In genomic region chr16:4418776-4419545, GRCm38 (mm10) we compare ENCODE assay signal across 9 mouse cellular contexts. TPM values are rescaled to one million over a fixed set of nuclear protein-coding genes. Genes with fewer than 3 reads are reported as not detected.
A peak's percentile ranks its signal among the peaks of the same experiment; 100 is the strongest.
DNase-seq lines count a peak whose midpoint lies in the region; ATAC-seq and TF ChIP-seq lines count a peak whose summit lies in the region.
"Had no signal": no experiment of that assay in that cellular context is flagged by ENCODE, and none has a peak within 500 bp of the region (broad histone marks: within the 10 kb centered on the region; RNA-seq: fewer than 3 reads in every experiment).

No protein-coding gene starts in this region.

- H3K36me3 ChIP-seq in E14TG2a.4 (ENCODE audit: insufficient read depth, low read length) (peaks cover 14% of the 10 kb centered on the region), macrophage (ENCODE audit: inconsistent target) (no peaks in the 10 kb centered on the region; the same call in 1 of the 2 replicates)
- H3K36me3 ChIP-seq in forebrain, embryonic 10.5 days (replicated peaks), result no peaks in the 10 kb centered on the region
- H3K36me3 ChIP-seq in intestine, embryonic 15.5 days, result no peaks in the 10 kb centered on the region

- ATAC-seq in intestine, embryonic 15.5 days, result peak; percentile 16

- TF ChIP-seq CTCF in gastrocnemius, adult 2 months (IDR thresholded peaks at IDR 0.05), result no peak
- TF ChIP-seq CTCF in E14TG2a.4 (conservative IDR thresholded peaks at IDR 0.05; ENCODE audit: low read length), result no peak

- peaks cover 51% of the 10 kb centered on the region for H3K27me3 ChIP-seq in E14TG2a.4 (ENCODE audit: insufficient read depth, low read length)
- H3K27me3 ChIP-seq in forebrain, embryonic 10.5 days (ENCODE audit: poor library complexity, severe bottlenecking), result peaks cover 74% of the 10 kb centered on the region
- H3K27me3 ChIP-seq in intestine, embryonic 15.5 days (replicated peaks), result no peaks in the 10 kb centered on the region
- H3K27me3 ChIP-seq: Patski had no signal

- peak overlapping the region; percentile 98 for H3K27ac ChIP-seq in gastrocnemius, adult 2 months
- peak overlapping the region; percentile 82; the same call in 1 of the 2 replicates for H3K27ac ChIP-seq in forebrain, embryonic 10.5 days
- H3K27ac ChIP-seq in intestine, embryonic 15.5 days, result no peak overlapping the region
- no peak overlapping the region for H3K27ac ChIP-seq in macrophage

- peak overlapping the region; percentile 99 for H3K4me2 ChIP-seq in intestine, embryonic 15.5 days (replicated peaks)

- 16% methylated on average over 32 of the region's 32 CpGs for WGBS in forebrain, embryonic 10.5 days
- 17% methylated on average over 32 of the region's 32 CpGs for WGBS in intestine, embryonic 15.5 days
- 55% methylated on average over 32 of the region's 32 CpGs for WGBS in macrophage (ENCODE audit: missing documents)

- H3K4me1 ChIP-seq in E14TG2a.4 (replicated peaks; ENCODE audit: low read depth, low read length), result peaks cover 30% of the 10 kb centered on the region
- H3K4me1 ChIP-seq in forebrain, embryonic 10.5 days, result peaks cover 22% of the 10 kb centered on the region
- peaks cover 25% of the 10 kb centered on the region for H3K4me1 ChIP-seq in intestine, embryonic 15.5 days (replicated peaks)

- peak overlapping the region; percentile 96 for H3K4me3 ChIP-seq in gastrocnemius, adult 2 months
- peak overlapping the region; percentile 94 for H3K4me3 ChIP-seq in E14TG2a.4 (replicated peaks; ENCODE audit: low read length)
- H3K4me3 ChIP-seq in forebrain, embryonic 10.5 days, result peak overlapping the region; percentile 84
- peak overlapping the region; percentile 91 for H3K4me3 ChIP-seq in intestine, embryonic 15.5 days (replicated peaks)
- peak overlapping the region; percentile 45 for H3K4me3 ChIP-seq in macrophage (ENCODE audit: inconsistent target)

- peaks cover 54% of the 10 kb centered on the region for H3K79me2 ChIP-seq in macrophage (ENCODE audit: inconsistent target)

- H3K9ac ChIP-seq in intestine, embryonic 15.5 days, result peak overlapping the region; percentile 80

- DNase-seq in gastrocnemius, adult 2 months, result no peak
- DNase-seq in gastrocnemius, adult 8-10 months (ENCODE audit: low spot score in 2 of 2), result no peak
- DNase-seq in forebrain, embryonic 10.5 days (ENCODE audit: extremely low spot score, low spot score), result no peak
- peak; percentile 64 for DNase-seq in testis, postnatal 10 days (ENCODE audit: low spot score)
- DNase-seq in adrenal gland, postnatal 4 days (ENCODE audit: low spot score in 2 of 2), result no peak

- intact Hi-C loops in gastrocnemius, adult 2 months (cut with DNase I), result loop anchor here (2.0 kb wide), 1 partner anchor 102 kb away; no protein-coding TSS in a partner anchor

- H3K9me3 ChIP-seq in E14TG2a.4 (ENCODE audit: low read length), result no peaks in the 10 kb centered on the region
- no peaks in the 10 kb centered on the region for H3K9me3 ChIP-seq in forebrain, embryonic 10.5 days
- no peaks in the 10 kb centered on the region for H3K9me3 ChIP-seq in intestine, embryonic 15.5 days

RNA-seq across cellular contexts. Expression of gene Adcy9, which starts 1.3 kb away (rescaled TPM):
- total RNA-seq in gastrocnemius, adult 2 months (2021), result 10 to 100 TPM; 33.2 to 52.2 TPM
- total RNA-seq in gastrocnemius, adult 8-10 months (2022), result 10 to 100 TPM; 39.3 to 50.8 (median 41.4) TPM
- polyA plus RNA-seq in forebrain, embryonic 10.5 days (2016; fragmentation: Nextera tagmentation; extraction: Ambion mirVana), result 0.30 and 0.35 TPM in 2 replicates
- 1.5 and 1.7 TPM in 2 replicates for polyA plus RNA-seq in intestine, embryonic 15.5 days (2015; fragmentation: Nextera tagmentation; extraction: Ambion mirVana)
- total RNA-seq in macrophage (2018; cell fraction: chromatin; rRNA removed), result 10 to 100 TPM in 22 of 26 experiments, 1 to 10 TPM in 4; 6.6 to 88.2 (median 34.3) TPM
- total RNA-seq in macrophage (2018; cell fraction: cytosol; rRNA removed), result 10 to 100 TPM in 14 of 26 experiments, 1 to 10 TPM in 12; 4.7 to 24.2 (median 11.1) TPM
- 10 to 100 TPM in 25 of 26 experiments, 1 to 10 TPM in 1; 9.3 to 63.6 (median 20.5) TPM for total RNA-seq in macrophage (2018; cell fraction: nucleus; rRNA removed)
- polyA plus RNA-seq in macrophage (2018), result 10.4 to 11.9 TPM (median 11.0 TPM) in 3 replicates
- 10 to 100 TPM; 34.3 to 36.1 TPM for total RNA-seq in adrenal gland, postnatal 4 days (2021)

Comparison
In these comparisons a context has a peak if more than half of its experiments do, and no peak if none do; other contexts are left out.
1. H3K27ac ChIP-seq: peak in gastrocnemius, adult 2 months (single experiment) and forebrain, embryonic 10.5 days (single experiment); none in intestine, embryonic 15.5 days (single experiment) and macrophage (single experiment).
2. H3K4me3 ChIP-seq: peak in every context shown above with its lines; median percentile 96 in gastrocnemius, adult 2 months; 94 in E14TG2a.4; 91 in intestine, embryonic 15.5 days; 84 in forebrain, embryonic 10.5 days; 45 in macrophage.